Mouse (Mus musculus) heart, adult 11 months (tissue): Measurements from ENCODE around the gene E2f2.

Source experiments
- DNase-seq: peaks from one replicate; pipeline ENCODE4 v3.0.0; 2022

The E2f2 gene

GRCm38 (mm10) chr4:136206033-136206893 is 34.1 kb downstream of the E2f2 start, which contains the start of gene Asap3:
Asap3 (plus strand) TSS chr4:136206365.
- DNase-seq = peak; percentile 99

GRCm38 (mm10) chr4:136206943-136207342 is 34.7 kb downstream of the E2f2 start:
- DNase-seq = peak; percentile 95

DNA sequence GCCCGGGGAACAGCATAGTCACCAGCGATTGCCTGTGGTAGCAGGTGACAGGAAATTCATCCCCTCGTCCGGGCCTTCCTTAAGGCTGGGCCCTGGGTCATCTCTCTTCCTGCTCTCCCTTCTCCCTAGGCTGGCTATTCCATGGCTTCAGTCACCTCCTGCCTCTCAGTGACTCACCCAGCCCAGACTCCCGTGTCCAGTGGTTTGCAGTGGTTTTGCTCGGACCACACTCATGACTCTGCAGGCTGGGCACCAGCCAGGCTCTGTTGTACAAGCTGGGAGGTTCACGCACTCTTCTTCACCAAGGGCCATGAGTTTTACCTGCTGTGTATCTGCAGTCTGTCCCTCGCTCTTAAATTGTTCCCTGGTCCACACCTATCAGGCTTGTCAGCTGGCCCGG is 38.7 kb downstream of the E2f2 start:
- DNase-seq = no peak

DNA sequence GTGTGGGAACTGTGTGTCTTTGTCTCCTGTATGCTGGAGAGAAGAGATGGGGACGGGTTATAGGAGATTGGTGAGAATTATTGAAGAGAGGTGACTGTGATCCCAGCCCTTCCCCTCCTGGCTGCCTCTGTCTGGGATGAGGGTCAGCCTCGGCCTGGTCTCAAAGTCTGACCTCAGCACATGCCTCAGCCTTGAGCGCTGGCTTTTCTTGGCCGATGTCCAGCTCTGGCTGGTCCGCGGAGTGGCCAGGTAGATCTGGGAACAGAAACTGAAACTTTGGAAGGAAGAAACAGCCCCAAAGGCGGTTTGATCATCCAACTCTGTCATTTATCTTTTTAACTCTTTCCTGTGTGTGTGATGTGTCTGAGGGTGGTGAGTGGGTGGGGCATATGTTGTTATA is 41.4 kb downstream of the E2f2 start:
- DNase-seq = no peak

DNA sequence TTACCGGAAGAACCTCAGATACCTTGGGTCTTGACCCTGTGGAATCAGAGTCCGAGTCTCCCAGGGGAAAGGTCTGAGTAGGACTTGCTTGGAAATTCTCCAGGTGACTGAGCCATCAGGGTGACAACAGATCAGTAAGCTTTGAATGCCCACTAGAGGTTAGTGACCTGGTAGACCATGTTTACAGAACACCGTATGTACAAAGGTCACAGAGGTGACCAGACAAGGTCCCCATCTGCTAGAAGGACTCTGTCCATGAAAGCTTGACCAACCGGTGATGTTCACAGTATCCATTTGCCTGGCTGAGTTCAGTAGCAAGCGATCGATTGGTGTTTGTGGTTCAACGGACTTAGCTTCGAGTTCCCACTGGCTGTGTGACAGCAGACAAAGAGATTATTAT is 42.6 kb downstream of the E2f2 start:
- DNase-seq = no peak

- DNase-seq = no peak
Measured at GRCm38 (mm10) chr4:136215576-136215975, 43.4 kb downstream of the E2f2 start.

DNA sequence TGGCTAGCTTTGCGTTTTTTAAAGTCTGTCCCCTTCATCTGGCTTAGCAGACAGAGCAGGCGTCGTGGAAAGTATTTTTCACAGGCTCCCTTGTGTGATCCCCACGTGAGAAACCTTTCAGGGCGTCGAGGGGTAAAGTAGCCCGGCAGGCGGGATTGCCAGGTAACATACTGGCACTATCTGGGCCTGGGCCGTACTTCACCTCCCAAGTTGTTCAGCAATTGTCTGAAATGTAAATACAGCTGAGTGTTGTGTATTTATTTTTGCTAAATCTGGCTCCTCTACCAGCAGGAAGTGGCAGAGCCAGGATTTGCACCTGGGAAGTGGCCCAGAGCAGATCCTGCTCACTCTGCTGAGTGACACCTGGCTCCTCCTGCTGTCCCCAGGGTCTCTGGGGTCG is 44.9 kb downstream of the E2f2 start:
- DNase-seq = peak; percentile 87

DNA sequence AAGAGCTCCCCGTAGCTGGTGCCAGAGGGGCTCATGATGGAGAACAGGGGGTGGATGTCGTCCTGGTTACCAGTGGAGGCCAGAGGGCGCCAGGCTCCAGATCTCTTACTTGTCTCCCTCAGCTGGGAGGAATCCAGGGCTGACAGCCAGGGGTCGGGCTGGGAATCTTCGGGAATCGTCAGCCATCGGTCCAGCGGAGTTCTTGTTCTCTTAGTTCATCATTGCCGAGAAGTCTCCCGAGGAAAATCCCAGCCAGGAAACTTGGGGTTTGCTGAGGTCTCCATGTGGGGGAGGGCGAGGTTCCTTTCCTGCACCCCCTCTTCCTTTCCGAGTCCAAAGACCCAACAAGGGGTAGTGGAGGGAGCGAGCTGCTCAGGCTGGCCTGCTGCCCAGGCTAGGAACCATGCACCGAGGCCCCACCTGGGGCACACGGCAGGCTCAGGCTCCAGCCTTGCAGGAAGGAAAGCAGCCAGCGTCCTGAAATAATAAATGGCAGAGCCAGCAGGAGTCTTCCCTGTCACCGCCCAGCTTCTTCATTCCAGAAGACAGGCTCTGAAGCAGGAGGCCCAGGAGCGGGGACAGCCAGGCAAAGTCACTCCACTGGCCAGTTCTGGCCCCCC is 46.5 kb downstream of the E2f2 start:
- peak; percentile 99 for DNase-seq

DNA sequence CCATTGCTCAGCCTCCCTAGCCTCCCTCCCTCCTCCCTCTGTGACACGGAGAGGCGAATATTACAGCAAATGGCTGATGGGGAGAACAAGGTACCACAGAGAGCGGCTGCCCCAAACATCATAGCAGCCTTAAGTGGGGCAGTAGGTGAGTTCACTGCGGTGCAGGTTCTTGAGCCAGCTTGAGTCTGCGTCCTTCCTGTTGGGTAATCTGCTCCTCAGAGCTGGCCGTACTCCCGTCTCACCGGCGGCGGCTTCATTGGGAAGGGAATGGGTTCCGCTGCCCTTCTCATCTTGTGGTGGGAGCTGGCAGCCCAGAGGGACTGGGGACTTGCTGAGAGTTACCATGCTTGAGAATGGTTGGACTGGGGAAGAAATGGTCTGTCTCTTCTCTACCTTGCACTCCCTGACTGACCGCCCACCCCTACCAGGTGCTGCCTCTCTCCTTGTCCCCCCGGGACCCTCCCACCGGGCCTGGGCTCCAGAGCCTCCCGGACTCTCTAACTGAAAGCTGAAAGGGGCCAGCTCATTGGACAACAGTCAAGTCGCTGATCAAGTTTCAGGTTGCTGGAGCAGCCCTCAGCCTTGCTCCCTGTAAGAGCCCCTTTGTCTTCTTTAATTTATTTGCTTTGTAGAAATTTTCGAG is 48.1 kb downstream of the E2f2 start:
- DNase-seq = no peak

DNA sequence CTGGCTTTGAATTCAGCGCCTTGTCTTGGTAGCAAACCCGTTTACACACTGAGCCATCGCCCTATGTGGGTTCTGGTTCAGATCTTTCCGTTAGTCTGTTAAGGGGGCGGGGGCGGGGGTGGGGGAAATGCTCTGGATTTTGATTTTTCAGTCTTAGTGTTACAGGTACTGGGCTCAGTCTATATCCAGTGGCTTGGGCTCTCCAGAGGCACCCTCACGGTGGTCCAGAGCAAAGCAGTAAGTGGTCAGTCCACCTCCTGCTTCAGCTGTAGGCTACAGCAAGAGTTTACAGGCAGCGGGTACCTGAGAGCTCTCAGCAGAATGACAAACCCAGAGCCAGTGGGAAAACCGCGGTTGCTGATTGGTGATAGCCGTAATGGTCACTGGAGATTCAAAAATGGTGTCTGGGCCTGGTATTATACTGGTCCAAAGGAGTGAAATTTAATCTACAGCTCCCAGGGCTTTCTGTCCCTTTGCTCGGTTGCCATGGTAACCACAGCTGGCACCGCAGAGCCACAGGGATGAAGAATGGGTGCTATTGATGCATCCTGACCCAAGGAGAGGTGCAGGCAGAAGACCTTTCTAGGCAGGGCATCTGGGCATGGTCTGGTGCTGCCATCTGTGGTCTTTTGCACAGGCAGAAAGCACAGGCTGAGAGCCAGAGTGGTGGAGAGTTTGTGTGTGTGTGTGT is 51.5 kb downstream of the E2f2 start:
- no peak for DNase-seq

GRCm38 (mm10) chr4:136224240-136224559 is 52.0 kb downstream of the E2f2 start:
- no peak for DNase-seq

DNA sequence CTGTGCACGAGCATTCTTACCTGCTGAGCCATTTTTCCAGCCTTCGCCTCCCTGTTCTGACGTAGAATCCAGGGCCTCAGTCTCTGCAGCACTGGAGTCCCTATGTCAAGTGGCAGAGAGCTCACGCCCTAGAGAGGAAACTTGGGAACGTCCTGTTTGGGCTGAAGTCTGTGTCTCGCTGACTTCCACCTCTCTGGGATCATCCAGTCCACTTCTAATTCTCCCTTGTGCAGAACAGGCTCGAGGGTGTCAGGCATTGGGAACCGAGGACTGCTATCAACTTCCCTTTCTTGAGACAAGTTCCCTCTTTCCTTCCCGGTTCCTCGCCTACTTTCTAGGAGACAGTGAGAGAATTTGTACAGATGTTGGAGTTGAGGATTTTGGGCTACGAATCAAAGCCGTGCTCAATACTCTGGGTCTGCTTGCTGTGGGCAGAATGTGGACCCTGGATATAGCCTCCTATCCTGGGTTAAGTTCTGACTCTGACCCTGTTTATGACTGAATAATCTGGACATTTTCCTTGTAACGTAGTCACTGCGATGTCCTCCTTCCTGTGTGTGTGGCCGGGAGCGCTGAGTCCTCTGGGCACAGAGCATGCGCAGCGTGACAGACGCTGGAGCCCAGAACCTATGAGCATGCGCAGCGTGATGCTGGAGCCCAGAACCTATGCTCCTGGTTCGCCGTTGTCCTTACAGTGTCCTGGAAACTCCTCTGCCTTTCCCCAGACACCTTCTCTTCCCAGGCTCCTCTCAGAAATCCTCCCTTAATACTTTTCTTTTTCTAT is 52.7 kb downstream of the E2f2 start:
- peak; percentile 96 for DNase-seq

GRCm38 (mm10) chr4:136227408-136227807 is 55.2 kb downstream of the E2f2 start:
- DNase-seq = peak; percentile 94

DNA sequence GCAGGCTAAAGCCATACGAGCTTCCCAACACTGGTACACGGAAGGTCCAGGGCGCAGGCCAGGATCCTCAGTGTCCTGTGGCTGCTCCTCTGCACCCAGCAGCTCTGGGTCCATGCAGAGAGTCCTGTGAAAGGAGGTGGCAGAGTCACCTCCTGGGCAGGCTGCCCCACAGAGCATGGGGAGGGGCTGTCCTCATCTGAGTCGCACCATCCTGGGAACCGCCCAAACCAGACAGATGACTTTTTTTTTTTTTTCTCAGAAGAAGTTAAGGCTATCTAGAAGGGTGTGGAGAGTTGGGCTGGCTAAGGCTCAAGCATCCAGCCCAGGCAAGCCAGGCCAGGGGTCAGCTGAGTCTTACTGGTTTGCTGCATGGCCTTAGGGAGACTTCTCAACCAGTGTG is 56.4 kb downstream of the E2f2 start:
- DNase-seq = peak; percentile 96

- peak; percentile 91 for DNase-seq
Measured at GRCm38 (mm10) chr4:136238669-136239068, 66.5 kb downstream of the E2f2 start.

DNA sequence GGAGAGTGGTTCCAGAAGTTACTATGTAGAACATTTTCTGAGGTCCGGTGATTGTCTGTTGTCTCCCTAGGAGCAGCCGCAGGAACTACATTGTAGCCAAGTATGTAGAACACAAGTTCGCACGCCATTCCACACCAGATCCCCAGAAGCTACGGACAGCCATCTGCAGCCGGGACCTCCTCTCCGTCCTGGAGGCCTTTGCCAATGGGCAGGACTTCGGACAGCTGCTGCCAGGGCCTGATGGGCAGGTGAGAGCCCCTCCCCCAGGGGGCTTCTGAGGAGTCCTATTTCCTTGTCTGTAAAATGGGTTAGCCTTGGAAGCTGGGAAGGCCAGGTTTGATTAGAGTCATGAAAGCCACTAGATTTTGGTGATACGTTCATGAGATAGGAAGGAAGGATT is 66.9 kb downstream of the E2f2 start:
- DNase-seq = peak; percentile 94

- peak; percentile 98 for DNase-seq
Measured at GRCm38 (mm10) chr4:136239622-136240021, 67.4 kb downstream of the E2f2 start.

DNA sequence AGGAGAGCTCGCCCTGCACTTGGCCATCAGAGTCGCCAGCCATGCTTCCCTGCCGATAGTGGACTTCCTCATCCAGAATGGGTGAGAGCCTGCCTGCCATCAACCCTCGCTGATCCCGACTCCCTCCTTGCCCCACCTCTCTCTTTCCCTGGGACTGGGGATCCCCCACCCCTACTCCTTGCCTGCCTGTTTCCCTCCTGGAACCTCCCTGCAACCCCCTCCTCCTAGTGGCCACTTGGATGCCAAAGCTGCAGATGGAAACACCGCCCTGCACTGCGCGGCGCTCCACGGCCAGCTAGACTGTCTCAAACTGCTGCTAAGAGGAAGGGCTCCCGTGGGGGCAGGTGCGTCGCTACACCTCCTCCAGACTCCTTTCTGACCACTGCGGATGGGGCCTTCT is 67.9 kb downstream of the E2f2 start:
- DNase-seq = no peak

- no peak for DNase-seq
Measured at GRCm38 (mm10) chr4:136240955-136241354, 68.8 kb downstream of the E2f2 start.

- DNase-seq = peak; percentile 91
Measured at GRCm38 (mm10) chr4:136242065-136242703, 70.0 kb downstream of the E2f2 start.

DNA sequence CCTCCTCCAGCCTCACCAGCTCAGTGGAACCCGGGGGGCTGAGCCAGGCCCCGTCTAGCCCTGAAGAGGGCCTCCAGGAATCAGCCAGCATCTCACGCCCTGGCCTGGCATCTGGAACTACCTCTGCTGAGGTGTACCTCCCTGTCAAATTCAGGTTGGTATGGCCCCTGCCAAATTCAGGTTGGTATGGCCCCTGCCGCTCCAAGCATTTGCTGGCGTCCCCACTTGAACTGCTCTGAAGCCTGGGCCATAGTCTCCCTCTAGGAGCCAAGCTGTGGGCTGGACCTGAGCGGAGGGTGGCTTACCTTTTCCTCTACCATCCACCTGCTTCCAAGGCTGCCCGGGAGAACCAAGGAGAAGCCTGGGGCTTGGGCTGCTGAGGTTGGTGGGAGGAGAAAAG is 70.5 kb downstream of the E2f2 start:
- peak; percentile 90 for DNase-seq

GRCm38 (mm10) chr4:136244208-136244607 is 72.0 kb downstream of the E2f2 start:
- DNase-seq = peak; percentile 91
